Mouse (Mus musculus) olfactory bulb, adult 2 months (tissue): Measurements from ENCODE around the gene Cer1.

Experiments used
- CTCF ChIP-seq: fragments of 200-500 bp; IDR thresholded peaks from 2 replicates; pipeline ENCODE4 v1.5.1; 2012; ENCODE audit warnings: low read depth, mild to moderate bottlenecking, low read length, moderate library complexity; ENCODE audit not compliant: insufficient read depth
- POLR2A ChIP-seq: fragments of 200-500 bp; IDR thresholded peaks from 2 replicates; pipeline ENCODE4 v1.6.1; 2012; ENCODE audit warnings: mild to moderate bottlenecking, low read depth, low read length, moderate library complexity; ENCODE audit not compliant: insufficient read depth

DNA sequence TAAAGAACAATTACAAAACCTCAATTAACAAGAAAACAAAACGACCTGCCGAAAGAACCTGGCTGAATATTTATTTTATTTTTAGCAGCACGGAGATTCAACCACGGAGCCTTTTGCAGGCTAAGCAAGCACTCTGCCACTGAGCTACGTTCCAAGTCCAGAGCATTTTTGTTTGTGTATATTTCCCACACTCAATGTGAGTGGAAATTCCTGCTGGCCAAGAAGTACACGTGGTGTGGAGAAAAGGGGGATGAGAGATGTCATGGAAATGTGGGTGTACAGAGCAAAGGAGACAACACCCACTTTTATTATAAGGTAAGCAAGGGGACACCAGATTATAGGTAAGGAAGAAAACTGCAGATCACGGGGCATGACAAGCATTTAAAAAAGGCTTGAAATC is 30.6 kb upstream of the Cer1 start:
- TF ChIP-seq CTCF (no peak), POLR2A (no peak)
